Comparison of ENCODE assay signal across 15 mouse cellular contexts in genomic region chr11:60195108-60195507, GRCm38 (mm10). TPM values are rescaled to one million over a fixed set of nuclear protein-coding genes. Genes with fewer than 3 reads are reported as not detected.
DNase-seq lines count a peak whose midpoint lies in the region; TF ChIP-seq lines count a peak whose summit lies in the region.
"Had no signal": no experiment of that assay in that cellular context is flagged by ENCODE, and none has a peak within 500 bp of the region (broad histone marks: within the 10 kb centered on the region; RNA-seq: fewer than 3 reads in every experiment).

No protein-coding gene starts in this region.

- H3K4me3 ChIP-seq in cerebellum, adult 2 months (replicated peaks; ENCODE audit: insufficient read depth, low read depth, low read length) = no peak overlapping the region
- no peak overlapping the region for H3K4me3 ChIP-seq in layer of hippocampus, adult 2 months
- H3K4me3 ChIP-seq: embryonic facial prominence, embryonic 13.5 days; liver, embryonic 15.5 days; myocyte had no signal

- no peak overlapping the region for H3K27ac ChIP-seq in cerebellum, adult 2 months (ENCODE audit: insufficient read depth, low read length)
- H3K27ac ChIP-seq in layer of hippocampus, adult 2 months = 0 out of 2 replicates have a peak overlapping the region, but pooled peaks have one; percentile 18
- H3K27ac ChIP-seq: embryonic facial prominence, embryonic 13.5 days; liver, embryonic 15.5 days had no signal

- H3K4me1 ChIP-seq in cerebellum, adult 2 months (ENCODE audit: control insufficient read depth, insufficient read depth, low read length) = peaks cover 9% of the 10 kb centered on the region

- intact Hi-C loops in heart, postnatal 25 days (cut with DNase I) = no loop called here

- no peaks in the 10 kb centered on the region for H3K27me3 ChIP-seq in cerebellum, adult 2 months (ENCODE audit: control insufficient read depth, insufficient read depth, low read length)
- H3K27me3 ChIP-seq: embryonic facial prominence, embryonic 13.5 days; liver, embryonic 15.5 days had no signal

- DNase-seq in cerebellum, adult 2 months = no peak
- no peak for DNase-seq in cerebellum, adult 11-12 months
- DNase-seq in layer of hippocampus, adult 2 months (ENCODE audit: low spot score in 2 of 2) = no peak
- no peak for DNase-seq in layer of hippocampus, adult 11-12 months (ENCODE audit: low spot score)
- peak; percentile 48 to 52 for DNase-seq in CD8-positive naive resting alpha-beta T cell, adult 2 months (ENCODE audit: low read depth in 2 of 2, low spot score in 2 of 2)
- DNase-seq in induced T-regulatory cell, adult 2 months (ENCODE audit: low read depth) = peak; percentile 75
- DNase-seq in layer of hippocampus, adult 8-10 months (ENCODE audit: low spot score in 2 of 2) = no peak
- no peak for DNase-seq in heart, postnatal 25 days (ENCODE audit: low spot score)
- DNase-seq: gastrocnemius, postnatal 10 days; heart, postnatal 14 days; layer of hippocampus, adult 9-11 months; spleen, adult 18-20 months had no signal

- no peak for TF ChIP-seq POLR2A in cerebellum, adult 2 months (IDR thresholded peaks at IDR 0.05; ENCODE audit: borderline replicate concordance, insufficient read depth, low read length)

- peak; percentile 26; the same call in 1 of the 2 replicates for TF ChIP-seq CTCF in cerebellum, adult 2 months (IDR thresholded peaks at IDR 0.05; ENCODE audit: borderline replicate concordance, insufficient read depth, low read depth, low read length)
- TF ChIP-seq CTCF in layer of hippocampus, adult 2 months (conservative IDR thresholded peaks at IDR 0.05) = peak; percentile 76

RNA-seq across cellular contexts. Expression of gene Srebf1, which starts 27.3 kb away (rescaled TPM):
- polyA plus RNA-seq in cerebellum, adult 2 months (2012; rRNA removed) = 56.1 and 66.3 TPM in 2 replicates
- total RNA-seq in layer of hippocampus, adult 2 months (2021) = 10 to 100 TPM; 64.2 to 70.8 TPM
- 100 to 1,000 TPM in 2 of 4 experiments, 10 to 100 TPM in 2; 84.3 to 119 (median 101) TPM for total RNA-seq in layer of hippocampus, adult 8-10 months (2022)
- total RNA-seq in heart, postnatal 25 days (2021) = 10 to 100 TPM; 30.7 to 38.3 TPM

Comparison
In these comparisons a context has a peak if more than half of its experiments do, and no peak if none do; other contexts are left out.
1. DNase-seq: peak in CD8-positive naive resting alpha-beta T cell, adult 2 months (2 of 2) and induced T-regulatory cell, adult 2 months (single experiment); none in cerebellum, adult 2 months (0 of 2), cerebellum, adult 11-12 months (single experiment), layer of hippocampus, adult 2 months (0 of 2), layer of hippocampus, adult 11-12 months (single experiment), layer of hippocampus, adult 8-10 months (0 of 2) and heart, postnatal 25 days (single experiment).